Mouse (Mus musculus) hindbrain, postnatal 0 days (tissue): Measurements from ENCODE around the gene Hoxc12. TPM values are rescaled to one million over a fixed set of nuclear protein-coding genes. Genes with fewer than 3 reads are reported as not detected.

Experiments
- ATAC-seq: fragments of 200-750 bp; cut with Nextera tagmentation; 2 replicates; pipeline ENCODE4 v1.8.0; 2017; ENCODE audit warnings: mild to moderate bottlenecking, moderate TSS enrichment, moderate library complexity
- DNase-seq: peaks from one replicate; pipeline ENCODE4 v3.0.0-alpha.2; 2015; ENCODE audit warnings: low spot score
- H3K27ac ChIP-seq: fragments of 300-500 bp; sonication (generic); 2 replicates; pipeline ENCODE4 v1.5.1; 2014; ENCODE audit warnings: mild to moderate bottlenecking
- H3K27me3 ChIP-seq: fragments of 300-500 bp; sonication (generic); 2 replicates; pipeline ENCODE4 v1.6.1; 2014; ENCODE audit warnings: low read length, mixed read lengths; ENCODE audit not compliant: insufficient read depth
- H3K36me3 ChIP-seq: fragments of 300-500 bp; sonication (generic); 2 replicates; pipeline ENCODE4 v1.6.1; 2014; ENCODE audit warnings: low read length, mixed read lengths; ENCODE audit not compliant: insufficient read depth
- H3K4me1 ChIP-seq: fragments of 300-500 bp; sonication (generic); 2 replicates; pipeline ENCODE4 v1.6.1; 2014; ENCODE audit warnings: antibody characterized with exemption, low read length, mixed read lengths; ENCODE audit not compliant: insufficient read depth
- H3K4me2 ChIP-seq: fragments of 300-500 bp; sonication (generic); 2 replicates; pipeline ENCODE4 v1.6.1; 2014; ENCODE audit warnings: low read depth, mild to moderate bottlenecking, low read length, moderate library complexity, mixed read lengths
- H3K4me3 ChIP-seq: fragments of 300-500 bp; sonication (generic); 2 replicates; pipeline ENCODE4 v1.5.1; 2014; ENCODE audit warnings: low read length
- H3K9ac ChIP-seq: fragments of 300-500 bp; sonication (generic); replicated peaks from 2 replicates; pipeline ENCODE4 v1.6.1; 2014; ENCODE audit warnings: mild to moderate bottlenecking, low read length, moderate library complexity, mixed read lengths
- H3K9me3 ChIP-seq: fragments of 300-500 bp; sonication (generic); 2 replicates; pipeline ENCODE4 v1.6.1; 2016; ENCODE audit warnings: low read length, mixed read lengths
- CTCF ChIP-seq: IDR thresholded peaks from 2 replicates; pipeline ENCODE4 v1.5.1; 2016; ENCODE audit warnings: antibody characterized with exemption, control low read depth, low read depth
- WGBS: fragments of 180-500 bp; shearing (Covaris S2); extraction: QIAGEN DNeasy Blood & Tissue Kit; methylation state at CpG from one replicate; pipeline ENCODE4 v1.1.7; 2014; 5-methylcytosine and 5-hydroxymethylcytosine counted together
- polyA plus RNA-seq: library from polyadenylated mRNA; unstranded; fragments of >200 nt; fragmentation: Nextera tagmentation; extraction: Ambion mirVana; gene quantifications from 2 replicates; pipeline ENCODE4 v1.2.1, GENCODE M21; 2015
- total RNA-seq: library from RNA; depleted of rRNA; stranded (reverse); fragments of >200 nt; gene quantifications from 2 replicates; pipeline ENCODE4 v1.2.3, GENCODE M21; 2014; rRNA removed

Hoxc12 gene
- total RNA-seq = not detected in 2 replicates
- not detected in 2 replicates for polyA plus RNA-seq

- Histone ChIP-seq H3K4me2 (no peak within 1 kb of the TSS), H3K36me3 (no peaks in the 10 kb centered on the region), H3K9me3 (no peaks in the 10 kb centered on the region), H3K27ac (no peak within 1 kb of the TSS), H3K4me1 (no peaks in the 10 kb centered on the region), H3K27me3 (peaks cover 95% of the 10 kb centered on the region), H3K9ac (no peak within 1 kb of the TSS), H3K4me3 (no peak within 1 kb of the TSS)
- no peak for TF ChIP-seq CTCF
- DNase-seq (no peak), ATAC-seq (no peak)
- 2% methylated on average over 31 of the region's 31 CpGs for WGBS
Measured at GRCm38 (mm10) chr15:102936279-102936972, at the start of gene Hoxc12. Gene Hoxc12, plus strand, starts transcription at chr15:102936757.

- no peak overlapping the region for H3K9ac ChIP-seq
- no peaks in the 10 kb centered on the region for H3K36me3 ChIP-seq
- ATAC-seq (no peak), DNase-seq (no peak)
- no peak for TF ChIP-seq CTCF
- H3K9me3 ChIP-seq = no peaks in the 10 kb centered on the region
- H3K27ac ChIP-seq = no peak overlapping the region
- peaks cover 7% of the 10 kb centered on the region; the same call in 1 of the 2 replicates for H3K27me3 ChIP-seq
- no peak overlapping the region for H3K4me3 ChIP-seq
- no peaks in the 10 kb centered on the region for H3K4me1 ChIP-seq
- H3K4me2 ChIP-seq = no peak overlapping the region
- WGBS = 92% methylated on average over 6 of the region's 6 CpGs
Measured at GRCm38 (mm10) chr15:102895115-102895514, 41.4 kb upstream of the Hoxc12 start.

GRCm38 (mm10) chr15:102904946-102905345 is 31.6 kb upstream of the Hoxc12 start:
- Histone ChIP-seq H3K9me3 (no peaks in the 10 kb centered on the region), H3K4me1 (no peaks in the 10 kb centered on the region), H3K36me3 (no peaks in the 10 kb centered on the region), H3K27ac (no peak overlapping the region), H3K4me3 (no peak overlapping the region), H3K9ac (no peak overlapping the region), H3K27me3 (peaks cover 58% of the 10 kb centered on the region), H3K4me2 (no peak overlapping the region)
- WGBS = 38% methylated on average over 1 of the region's 1 CpGs
- no peak for TF ChIP-seq CTCF
- DNase-seq (no peak), ATAC-seq (no peak)

GRCm38 (mm10) chr15:102909536-102909935 is 27.0 kb upstream of the Hoxc12 start:
- H3K27me3 ChIP-seq = peaks cover 89% of the 10 kb centered on the region
- TF ChIP-seq CTCF = no peak
- H3K36me3 ChIP-seq = no peaks in the 10 kb centered on the region
- no peak overlapping the region for H3K27ac ChIP-seq
- 3% methylated on average over 4 of the region's 4 CpGs for WGBS
- H3K4me1 ChIP-seq = no peaks in the 10 kb centered on the region
- no peak overlapping the region for H3K4me3 ChIP-seq
- H3K4me2 ChIP-seq = no peak overlapping the region
- no peaks in the 10 kb centered on the region for H3K9me3 ChIP-seq
- H3K9ac ChIP-seq = no peak overlapping the region
- ATAC-seq = no peak
- DNase-seq = no peak

- Histone ChIP-seq H3K4me2 (no peak overlapping the region), H3K27ac (no peak overlapping the region), H3K9me3 (no peaks in the 10 kb centered on the region), H3K9ac (no peak overlapping the region), H3K27me3 (peaks cover 90% of the 10 kb centered on the region), H3K4me3 (no peak overlapping the region), H3K36me3 (no peaks in the 10 kb centered on the region), H3K4me1 (no peaks in the 10 kb centered on the region)
- DNase-seq (no peak), ATAC-seq (no peak)
- under 1% methylated on average over 18 of the region's 18 CpGs for WGBS
- TF ChIP-seq CTCF = no peak
Measured at GRCm38 (mm10) chr15:102910038-102910437, 26.5 kb upstream of the Hoxc12 start.

- 2% methylated on average over 22 of the region's 22 CpGs for WGBS
- Histone ChIP-seq H3K27me3 (peaks cover 88% of the 10 kb centered on the region), H3K9me3 (no peaks in the 10 kb centered on the region), H3K4me3 (no peak overlapping the region), H3K4me2 (no peak overlapping the region), H3K9ac (no peak overlapping the region), H3K27ac (no peak overlapping the region), H3K4me1 (no peaks in the 10 kb centered on the region), H3K36me3 (no peaks in the 10 kb centered on the region)
- ATAC-seq (no peak), DNase-seq (no peak)
- no peak for TF ChIP-seq CTCF
Measured at GRCm38 (mm10) chr15:102910496-102911095, 26.0 kb upstream of the Hoxc12 start.

GRCm38 (mm10) chr15:102913038-102913585 is 23.4 kb upstream of the Hoxc12 start:
- Histone ChIP-seq H3K9ac (no peak overlapping the region), H3K4me1 (no peaks in the 10 kb centered on the region), H3K27me3 (peaks cover 93% of the 10 kb centered on the region), H3K4me2 (no peak overlapping the region), H3K36me3 (no peaks in the 10 kb centered on the region), H3K9me3 (no peaks in the 10 kb centered on the region), H3K27ac (no peak overlapping the region), H3K4me3 (no peak overlapping the region)
- DNase-seq (no peak), ATAC-seq (no peak)
- 1% methylated on average over 19 of the region's 19 CpGs for WGBS
- no peak for TF ChIP-seq CTCF
